Mouse (Mus musculus): ENCODE data around the gene Stxbp5. TPM values are rescaled to one million over a fixed set of nuclear protein-coding genes. Genes with fewer than 3 reads are reported as not detected.

Gene Stxbp5
- polyA plus RNA-seq, 1 experiment = 9.0 TPM

GRCm38 (mm10) chr10:9732065-9732749 is 168.7 kb downstream of the Stxbp5 start:
- Histone ChIP-seq H3K27me3 (ENCODE audit: control insufficient read depth, insufficient read depth, low read length) (no peaks in the 10 kb centered on the region), H3K36me3 (ENCODE audit: control insufficient read depth, insufficient read depth, low read length) (no peaks in the 10 kb centered on the region), H3K4me1 (ENCODE audit: control insufficient read depth, insufficient read depth, insufficient read length) (no peaks in the 10 kb centered on the region), H3K27ac (ENCODE audit: insufficient read depth, low read length) (no peak overlapping the region), H3K4me3 (ENCODE audit: extremely low read depth, insufficient read depth, insufficient read length) (no peak overlapping the region)
- no peak for DNase-seq (ENCODE audit: low read depth in 1 of 2, low spot score in 2 of 2)
- 88% methylated on average over 9 of the region's 9 CpGs for WGBS
- no peak for TF ChIP-seq POLR2A (IDR thresholded peaks at IDR 0.05; ENCODE audit: low read depth, low read length)
- no peak for TF ChIP-seq CTCF (IDR thresholded peaks at IDR 0.05; ENCODE audit: extremely low read depth, insufficient read depth, insufficient read length, insufficient replicate concordance)

DNA sequence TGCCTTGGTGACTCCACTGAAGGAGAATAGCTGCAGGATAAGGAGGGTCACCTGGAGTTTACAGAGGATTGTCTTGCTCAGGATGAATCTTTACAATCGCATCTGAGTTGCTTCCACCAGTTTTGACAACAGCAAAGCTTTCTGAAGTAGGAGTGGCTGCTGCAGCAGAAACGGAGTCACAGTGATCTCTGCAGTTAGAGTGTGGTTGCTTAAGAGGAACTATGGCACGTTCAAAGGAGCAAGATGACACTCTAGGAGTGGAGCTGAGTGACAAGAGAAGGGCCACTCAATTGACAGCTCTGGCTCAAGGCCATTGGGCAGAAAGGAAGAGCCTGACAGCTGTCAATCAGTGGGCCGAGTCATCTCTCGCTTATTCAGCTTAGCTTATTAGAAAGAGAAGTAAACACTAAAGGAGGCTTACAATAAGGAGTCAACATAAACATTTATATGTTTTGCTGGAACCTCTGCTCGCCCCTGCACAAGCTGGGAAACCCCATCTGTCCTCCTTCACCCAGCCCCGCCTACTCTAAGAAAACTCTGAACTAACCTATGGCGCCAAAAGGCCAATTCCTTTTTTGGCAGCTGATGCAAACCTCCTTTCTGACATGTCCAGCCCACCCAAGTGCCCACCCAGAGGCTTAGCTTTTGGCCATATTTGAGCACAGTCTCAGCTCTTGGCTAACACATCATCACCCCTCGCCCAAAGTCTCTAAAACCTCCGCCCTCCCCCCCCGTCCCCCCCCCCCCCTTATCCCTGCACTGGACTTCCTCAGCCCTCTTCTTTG is 178.2 kb downstream of the Stxbp5 start:
- DNase-seq (ENCODE audit: low read depth in 1 of 2, low spot score in 2 of 2) = no peak
- no peaks in the 10 kb centered on the region for H3K36me3 ChIP-seq (ENCODE audit: control insufficient read depth, insufficient read depth, low read length)
- no peaks in the 10 kb centered on the region for H3K27me3 ChIP-seq (ENCODE audit: control insufficient read depth, insufficient read depth, low read length)
- TF ChIP-seq CTCF (IDR thresholded peaks at IDR 0.05; ENCODE audit: extremely low read depth, insufficient read depth, insufficient read length, insufficient replicate concordance) (no peak), POLR2A (IDR thresholded peaks at IDR 0.05; ENCODE audit: low read depth, low read length) (no peak)
- H3K4me1 ChIP-seq (ENCODE audit: control insufficient read depth, insufficient read depth, insufficient read length) = no peaks in the 10 kb centered on the region
- H3K4me3 ChIP-seq (ENCODE audit: extremely low read depth, insufficient read depth, insufficient read length) = no peak overlapping the region
- 73% methylated on average over 10 of the region's 11 CpGs for WGBS
- H3K27ac ChIP-seq (ENCODE audit: insufficient read depth, low read length) = no peak overlapping the region

DNA sequence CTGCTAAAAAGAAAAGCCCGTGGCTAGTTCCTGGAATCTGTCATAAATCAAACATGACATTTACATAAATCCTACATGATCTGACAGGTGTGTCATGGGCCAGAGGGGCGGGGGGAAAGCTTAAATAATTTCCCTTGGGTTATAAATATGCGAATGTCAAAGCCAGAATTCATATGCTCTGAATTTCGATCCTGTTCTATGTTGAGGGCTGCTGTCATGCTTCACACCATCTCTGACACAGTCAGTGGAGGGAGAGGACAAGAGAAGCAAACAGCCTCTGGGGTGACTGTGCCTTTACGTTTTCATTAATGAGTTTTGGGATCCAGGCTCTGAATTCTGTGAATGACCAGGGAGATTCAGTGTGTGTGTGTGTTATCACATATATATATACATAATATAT is 180.9 kb downstream of the Stxbp5 start:
- H3K27ac ChIP-seq (ENCODE audit: insufficient read depth, low read length) = no peak overlapping the region
- H3K4me1 ChIP-seq (ENCODE audit: control insufficient read depth, insufficient read depth, insufficient read length) = no peaks in the 10 kb centered on the region
- H3K27me3 ChIP-seq (ENCODE audit: control insufficient read depth, insufficient read depth, low read length) = no peaks in the 10 kb centered on the region
- no peak for DNase-seq (ENCODE audit: low read depth in 1 of 2, low spot score in 2 of 2)
- H3K36me3 ChIP-seq (ENCODE audit: control insufficient read depth, insufficient read depth, low read length) = no peaks in the 10 kb centered on the region
- H3K4me3 ChIP-seq (ENCODE audit: extremely low read depth, insufficient read depth, insufficient read length) = no peak overlapping the region
- 44% methylated on average over 5 of the region's 5 CpGs for WGBS
- TF ChIP-seq CTCF (IDR thresholded peaks at IDR 0.05; ENCODE audit: extremely low read depth, insufficient read depth, insufficient read length, insufficient replicate concordance) (no peak), POLR2A (IDR thresholded peaks at IDR 0.05; ENCODE audit: low read depth, low read length) (no peak)

DNA sequence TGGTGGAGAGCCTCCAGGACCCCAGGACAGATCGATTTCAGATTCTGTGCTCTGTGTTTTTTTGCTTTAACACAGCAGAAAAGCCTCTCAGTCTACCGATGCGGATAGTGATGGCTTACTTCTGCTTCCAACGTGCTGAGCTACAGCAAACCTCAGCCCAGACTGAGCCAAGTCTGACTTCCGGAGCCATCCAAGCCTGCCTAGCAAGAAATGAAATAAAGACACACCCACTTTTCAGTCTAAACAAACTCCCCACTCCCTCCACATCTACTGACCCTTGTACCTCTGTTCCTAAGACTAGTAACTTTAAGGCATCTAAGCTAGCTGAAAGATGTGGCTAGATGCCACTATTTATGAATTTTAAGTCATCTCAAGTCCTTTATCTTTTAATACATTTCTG is 182.8 kb downstream of the Stxbp5 start:
- 37% methylated on average over 5 of the region's 5 CpGs for WGBS
- no peaks in the 10 kb centered on the region for H3K36me3 ChIP-seq (ENCODE audit: control insufficient read depth, insufficient read depth, low read length)
- no peaks in the 10 kb centered on the region for H3K4me1 ChIP-seq (ENCODE audit: control insufficient read depth, insufficient read depth, insufficient read length)
- no peak for TF ChIP-seq POLR2A (IDR thresholded peaks at IDR 0.05; ENCODE audit: low read depth, low read length)
- TF ChIP-seq CTCF (IDR thresholded peaks at IDR 0.05; ENCODE audit: extremely low read depth, insufficient read depth, insufficient read length, insufficient replicate concordance) = no peak
- H3K4me3 ChIP-seq (ENCODE audit: extremely low read depth, insufficient read depth, insufficient read length) = no peak overlapping the region
- H3K27me3 ChIP-seq (ENCODE audit: control insufficient read depth, insufficient read depth, low read length) = no peaks in the 10 kb centered on the region
- DNase-seq (ENCODE audit: low read depth in 1 of 2, low spot score in 2 of 2) = no peak
- H3K27ac ChIP-seq (ENCODE audit: insufficient read depth, low read length) = no peak overlapping the region

Other genes starting within 250 kb of the Stxbp5 start
- 0.07 and 0.11 TPM in 2 replicates for gene Samd5, start 225.9 kb downstream of the Stxbp5 start, polyA plus RNA-seq (2012; rRNA removed)

Measured in spleen, adult 2 months (tissue).